Mouse (Mus musculus) hindbrain, postnatal 0 days (tissue): Measurements from ENCODE around the gene Ppp2r5c. TPM values are rescaled to one million over a fixed set of nuclear protein-coding genes. Genes with fewer than 3 reads are reported as not detected.
A peak's percentile ranks its signal among the peaks of the same experiment; 100 is the strongest.

Experiments used
- ATAC-seq: fragments of 200-750 bp; cut with Nextera tagmentation; 2 replicates; pipeline ENCODE4 v1.8.0; 2017; ENCODE audit warnings: mild to moderate bottlenecking, moderate TSS enrichment, moderate library complexity
- DNase-seq: peaks from one replicate; pipeline ENCODE4 v3.0.0-alpha.2; 2015; ENCODE audit warnings: low spot score
- H3K27ac ChIP-seq: fragments of 300-500 bp; sonication (generic); 2 replicates; pipeline ENCODE4 v1.5.1; 2014; ENCODE audit warnings: mild to moderate bottlenecking
- H3K27me3 ChIP-seq: fragments of 300-500 bp; sonication (generic); 2 replicates; pipeline ENCODE4 v1.6.1; 2014; ENCODE audit warnings: low read length, mixed read lengths; ENCODE audit not compliant: insufficient read depth
- H3K36me3 ChIP-seq: fragments of 300-500 bp; sonication (generic); 2 replicates; pipeline ENCODE4 v1.6.1; 2014; ENCODE audit warnings: low read length, mixed read lengths; ENCODE audit not compliant: insufficient read depth
- H3K4me1 ChIP-seq: fragments of 300-500 bp; sonication (generic); 2 replicates; pipeline ENCODE4 v1.6.1; 2014; ENCODE audit warnings: antibody characterized with exemption, low read length, mixed read lengths; ENCODE audit not compliant: insufficient read depth
- H3K4me2 ChIP-seq: fragments of 300-500 bp; sonication (generic); 2 replicates; pipeline ENCODE4 v1.6.1; 2014; ENCODE audit warnings: low read depth, mild to moderate bottlenecking, low read length, moderate library complexity, mixed read lengths
- H3K4me3 ChIP-seq: fragments of 300-500 bp; sonication (generic); 2 replicates; pipeline ENCODE4 v1.5.1; 2014; ENCODE audit warnings: low read length
- H3K9ac ChIP-seq: fragments of 300-500 bp; sonication (generic); replicated peaks from 2 replicates; pipeline ENCODE4 v1.6.1; 2014; ENCODE audit warnings: mild to moderate bottlenecking, low read length, moderate library complexity, mixed read lengths
- H3K9me3 ChIP-seq: fragments of 300-500 bp; sonication (generic); 2 replicates; pipeline ENCODE4 v1.6.1; 2016; ENCODE audit warnings: low read length, mixed read lengths
- CTCF ChIP-seq: IDR thresholded peaks from 2 replicates; pipeline ENCODE4 v1.5.1; 2016; ENCODE audit warnings: antibody characterized with exemption, control low read depth, low read depth
- WGBS: fragments of 180-500 bp; shearing (Covaris S2); extraction: QIAGEN DNeasy Blood & Tissue Kit; methylation state at CpG from one replicate; pipeline ENCODE4 v1.1.7; 2014; 5-methylcytosine and 5-hydroxymethylcytosine counted together
- polyA plus RNA-seq: library from polyadenylated mRNA; unstranded; fragments of >200 nt; fragmentation: Nextera tagmentation; extraction: Ambion mirVana; gene quantifications from 2 replicates; pipeline ENCODE4 v1.2.1, GENCODE M21; 2015
- total RNA-seq: library from RNA; depleted of rRNA; stranded (reverse); fragments of >200 nt; gene quantifications from 2 replicates; pipeline ENCODE4 v1.2.3, GENCODE M21; 2014

Ppp2r5c gene
- total and polyA plus RNA-seq, 2 experiments from 2014 or later = 108 to 163 TPM

GRCm38 (mm10) chr12:110485585-110486331 is 38.8 kb downstream of the Ppp2r5c start:
- Histone ChIP-seq H3K27ac (peak overlapping the region; percentile 99), H3K4me1 (peaks cover 19% of the 10 kb centered on the region), H3K4me3 (peak overlapping the region; percentile 75), H3K9ac (peak overlapping the region; percentile 86), H3K4me2 (peak overlapping the region; percentile 80), H3K27me3 (no peaks in the 10 kb centered on the region), H3K36me3 (no peaks in the 10 kb centered on the region), H3K9me3 (no peaks in the 10 kb centered on the region)
- peak; percentile 95 for DNase-seq
- TF ChIP-seq CTCF = no peak
- under 1% methylated on average over 27 of the region's 27 CpGs for WGBS
- ATAC-seq = peak; percentile 88

- no peak for TF ChIP-seq CTCF
- no peak overlapping the region for H3K27ac ChIP-seq
These were observed 39.9 kb downstream of the Ppp2r5c start for GRCm38 (mm10) chr12:110486852-110487251.

GRCm38 (mm10) chr12:110488031-110488430 is 41.1 kb downstream of the Ppp2r5c start:
- 0 out of 2 replicates have a peak overlapping the region, but pooled peaks have one; percentile 80 for H3K4me2 ChIP-seq
- H3K9me3 ChIP-seq = no peaks in the 10 kb centered on the region
- peaks cover 19% of the 10 kb centered on the region for H3K4me1 ChIP-seq
- WGBS = 70% methylated on average over 9 of the region's 9 CpGs
- TF ChIP-seq CTCF = no peak
- peak overlapping the region; percentile 19; the same call in 1 of the 2 replicates for H3K9ac ChIP-seq
- H3K4me3 ChIP-seq = no peak overlapping the region
- no peaks in the 10 kb centered on the region for H3K27me3 ChIP-seq
- no peaks in the 10 kb centered on the region for H3K36me3 ChIP-seq
- DNase-seq (no peak), ATAC-seq (no peak)
- H3K27ac ChIP-seq = no peak overlapping the region

More at GRCm38 (mm10) chr12:110486852-110487251, 39.9 kb downstream of the Ppp2r5c start:
- H3K36me3 ChIP-seq = no peaks in the 10 kb centered on the region
- DNase-seq (no peak), ATAC-seq (no peak)
- peak overlapping the region; percentile 86 for H3K9ac ChIP-seq
- peak overlapping the region; percentile 75 for H3K4me3 ChIP-seq
- no peaks in the 10 kb centered on the region for H3K27me3 ChIP-seq
- peak overlapping the region; percentile 80 for H3K4me2 ChIP-seq
- H3K9me3 ChIP-seq = no peaks in the 10 kb centered on the region
- WGBS = 86% methylated on average over 5 of the region's 5 CpGs
- peaks cover 19% of the 10 kb centered on the region for H3K4me1 ChIP-seq

GRCm38 (mm10) chr12:110489946-110490701 is 43.2 kb downstream of the Ppp2r5c start:
- H3K9me3 ChIP-seq = no peaks in the 10 kb centered on the region
- H3K36me3 ChIP-seq = no peaks in the 10 kb centered on the region
- peaks cover 19% of the 10 kb centered on the region for H3K4me1 ChIP-seq
- 0 out of 2 replicates have a peak, but pooled peaks have one; percentile 19 for TF ChIP-seq CTCF
- DNase-seq (no peak), ATAC-seq (no peak)
- no peak overlapping the region for H3K4me2 ChIP-seq
- WGBS = 93% methylated on average over 12 of the region's 12 CpGs
- H3K27me3 ChIP-seq = no peaks in the 10 kb centered on the region
- no peak overlapping the region for H3K4me3 ChIP-seq
- no peak overlapping the region for H3K9ac ChIP-seq
- H3K27ac ChIP-seq = no peak overlapping the region

- ATAC-seq = no peak
- no peak overlapping the region for H3K9ac ChIP-seq
- no peaks in the 10 kb centered on the region for H3K27me3 ChIP-seq
- H3K4me2 ChIP-seq = no peak overlapping the region
- no peaks in the 10 kb centered on the region for H3K9me3 ChIP-seq
- no peak overlapping the region for H3K4me3 ChIP-seq
- no peak for TF ChIP-seq CTCF
- no peaks in the 10 kb centered on the region for H3K36me3 ChIP-seq
- DNase-seq = no peak
- 88% methylated on average over 5 of the region's 5 CpGs for WGBS
- H3K27ac ChIP-seq = no peak overlapping the region
- H3K4me1 ChIP-seq = peaks cover 10% of the 10 kb centered on the region
These were observed 45.5 kb downstream of the Ppp2r5c start for GRCm38 (mm10) chr12:110492436-110492835.

GRCm38 (mm10) chr12:110493597-110494369 is 46.9 kb downstream of the Ppp2r5c start:
- no peak for DNase-seq
- Histone ChIP-seq H3K27ac (no peak overlapping the region), H3K4me1 (no peaks in the 10 kb centered on the region), H3K27me3 (no peaks in the 10 kb centered on the region), H3K4me2 (no peak overlapping the region), H3K4me3 (no peak overlapping the region), H3K9me3 (no peaks in the 10 kb centered on the region), H3K9ac (no peak overlapping the region), H3K36me3 (no peaks in the 10 kb centered on the region)
- TF ChIP-seq CTCF = no peak
- 96% methylated on average over 13 of the region's 13 CpGs for WGBS
- no peak for ATAC-seq
